Mouse (Mus musculus) E14TG2a.4 (cell line): ENCODE measurements around the gene Abt1.

Source experiments
- CTCF ChIP-seq: conservative IDR thresholded peaks from 2 replicates; pipeline ENCODE4 v1.5.1; 2014; ENCODE audit warnings: low read length
- NANOG ChIP-seq: IDR thresholded peaks from 2 replicates; pipeline ENCODE4 v1.6.1; 2014; ENCODE audit warnings: borderline replicate concordance, low read length, mixed read lengths
- POU5F1 ChIP-seq: IDR thresholded peaks from 2 replicates; pipeline ENCODE4 v1.6.1; 2014; ENCODE audit warnings: low read length, borderline replicate concordance

GRCm38 (mm10) chr13:23424052-23424380 is 350 bp upstream of the Abt1 start:
- TF ChIP-seq CTCF (no peak), POU5F1 (no peak), NANOG (no peak)
